Mouse (Mus musculus) ovary, adult 2 months (tissue): ENCODE results near the gene Slc23a4. TPM values are rescaled to one million over a fixed set of nuclear protein-coding genes. Genes with fewer than 3 reads are reported as not detected.

Experiments
- polyA plus RNA-seq: library from polyadenylated mRNA; depleted of rRNA; stranded (reverse); fragments of >200 nt; gene quantifications from 2 replicates; pipeline ENCODE4 v1.2.3, GENCODE M21; 2012; rRNA removed

Gene Slc23a4
- polyA plus RNA-seq: 2.6 and 3.0 TPM in 2 replicates

GRCm38 (mm10) chr6:34988081-34988761 is at the start of gene Slc23a4:
Slc23a4 (minus strand) TSS chr6:34988404.

GRCm38 (mm10) chr6:34919956-34920355 is 68.2 kb downstream of the Slc23a4 start, which contains the start of gene Stra8:
Stra8 (plus strand) TSS chr6:34920163.

GRCm38 (mm10) chr6:34910371-34911219 is 77.6 kb downstream of the Slc23a4 start, which contains the start of gene Wdr91:
Wdr91 (minus strand) TSS chr6:34910876.

Other genes starting within 250 kb of the Slc23a4 start
- gene Agbl3, start 208.0 kb downstream of the Slc23a4 start, polyA plus RNA-seq: 7.1 and 7.3 TPM in 2 replicates
- gene Tmem140, start 125.3 kb downstream of the Slc23a4 start, polyA plus RNA-seq: 11.9 and 14.9 TPM in 2 replicates
- gene Cyren, start 110.3 kb downstream of the Slc23a4 start, polyA plus RNA-seq: 6.2 and 6.7 TPM in 2 replicates
- gene Wdr91, start 77.5 kb downstream of the Slc23a4 start, polyA plus RNA-seq: 24.5 and 26.8 TPM in 2 replicates
- gene Stra8, start 68.2 kb downstream of the Slc23a4 start, polyA plus RNA-seq: not detected in 2 replicates
- gene Cnot4, start 145.3 kb upstream of the Slc23a4 start, polyA plus RNA-seq: 5.5 and 11.5 TPM in 2 replicates
- 19.8 and 22.1 TPM in 2 replicates for gene Nup205, start 189.0 kb upstream of the Slc23a4 start, polyA plus RNA-seq